Mouse (Mus musculus) layer of hippocampus, postnatal 10 days (tissue): Measurements from ENCODE around the gene Cse1l. TPM values are rescaled to one million over a fixed set of nuclear protein-coding genes. Genes with fewer than 3 reads are reported as not detected.
A peak's percentile ranks its signal among the peaks of the same experiment; 100 is the strongest.

Experiments
- DNase-seq, 2 experiments: peaks; one replicate each; pipeline ENCODE4 v3.0.0; 2021; ENCODE audit warnings: low spot score in 2 of 2
- long read RNA-seq: library from polyadenylated mRNA; stranded (forward); transcript quantifications from one replicate; pipeline ENCODE4 v2.0.0, GENCODE M21; 2023
- total RNA-seq, 2 experiments: library from RNA; stranded (reverse); gene quantifications; 2 replicates each; pipeline ENCODE4 v1.2.3; 2021

The Cse1l gene
- 10 to 100 TPM; 67.2 to 70.4 TPM for total RNA-seq
- long read RNA-seq, transcript Cse1l-201 (25 exons, 3,641 nt), result major isoform, 23 of 26 reads
- long read RNA-seq, partial matches to known transcripts, result 1 of 26 reads
- long read RNA-seq, other reads (novel, unspliced or antisense), result 2 of 26 reads

- DNase-seq, result peak; percentile 98 to 99
Observed at GRCm38 (mm10) chr2:166905711-166906522, at the start of gene Cse1l. Cse1l (plus strand) TSS chr2:166906040.

- DNase-seq, result no peak
Observed at GRCm38 (mm10) chr2:166856366-166856765, 49.5 kb upstream of the Cse1l start.

GRCm38 (mm10) chr2:166857118-166857517, 48.7 kb upstream of the Cse1l start:
- no peak for DNase-seq

- no peak for DNase-seq
Observed at GRCm38 (mm10) chr2:166859214-166859613, 46.6 kb upstream of the Cse1l start.

- DNase-seq, result no peak
Observed at GRCm38 (mm10) chr2:166862505-166862904, 43.3 kb upstream of the Cse1l start.

- no peak for DNase-seq
Observed at GRCm38 (mm10) chr2:166865476-166865875, 40.4 kb upstream of the Cse1l start.

- DNase-seq, result peak; percentile 17 to 22
Observed at GRCm38 (mm10) chr2:166870271-166870865, 35.5 kb upstream of the Cse1l start.

GRCm38 (mm10) chr2:166870899-166871298, 34.9 kb upstream of the Cse1l start:
- DNase-seq, result no peak

GRCm38 (mm10) chr2:166874675-166875280, 31.1 kb upstream of the Cse1l start:
- no peak for DNase-seq

- DNase-seq, result no peak
Observed at GRCm38 (mm10) chr2:166875561-166875960, 30.3 kb upstream of the Cse1l start.

- DNase-seq, result no peak
Observed at GRCm38 (mm10) chr2:166876331-166876730, 29.5 kb upstream of the Cse1l start.

GRCm38 (mm10) chr2:166885066-166885465, 20.8 kb upstream of the Cse1l start:
- DNase-seq, result peak in 1 of 2 experiments; percentile 39

- DNase-seq, result no peak
Observed at GRCm38 (mm10) chr2:166885619-166886018, 20.2 kb upstream of the Cse1l start.

- DNase-seq, result no peak
Observed at GRCm38 (mm10) chr2:166886231-166886630, 19.6 kb upstream of the Cse1l start.

- DNase-seq, result no peak
Observed at GRCm38 (mm10) chr2:166887816-166888215, 18.0 kb upstream of the Cse1l start.

GRCm38 (mm10) chr2:166891366-166891880, 14.4 kb upstream of the Cse1l start:
- DNase-seq, result no peak

GRCm38 (mm10) chr2:166892158-166892680, 13.6 kb upstream of the Cse1l start:
- no peak for DNase-seq

GRCm38 (mm10) chr2:166893036-166893435, 12.8 kb upstream of the Cse1l start:
- DNase-seq, result no peak

GRCm38 (mm10) chr2:166896368-166896767, 9.5 kb upstream of the Cse1l start:
- no peak for DNase-seq

GRCm38 (mm10) chr2:166896974-166897373, 8.9 kb upstream of the Cse1l start:
- no peak for DNase-seq

GRCm38 (mm10) chr2:166899161-166899560, 6.7 kb upstream of the Cse1l start:
- no peak for DNase-seq
